Mouse (Mus musculus) activated CD4-positive, CD25-positive, alpha-beta regulatory T cell, adult 4 months (primary cell): ENCODE measurements around the gene Lcn2. TPM values are rescaled to one million over a fixed set of nuclear protein-coding genes. Genes with fewer than 3 reads are reported as not detected.
A peak's percentile ranks its signal among the peaks of the same experiment; 100 is the strongest.

Experiments used
- ATAC-seq: one replicate; pipeline ENCODE4 v1.8.0; 2017
- polyA plus RNA-seq, 2 experiments: library from polyadenylated mRNA; unstranded; fragments of 100-300 nt; shearing (Covaris generic); gene quantifications; one replicate each; pipeline ENCODE4 v1.2.1; 2017

Lcn2 gene
- polyA plus RNA-seq, 2 experiments from 2014 or later = not detected

DNA sequence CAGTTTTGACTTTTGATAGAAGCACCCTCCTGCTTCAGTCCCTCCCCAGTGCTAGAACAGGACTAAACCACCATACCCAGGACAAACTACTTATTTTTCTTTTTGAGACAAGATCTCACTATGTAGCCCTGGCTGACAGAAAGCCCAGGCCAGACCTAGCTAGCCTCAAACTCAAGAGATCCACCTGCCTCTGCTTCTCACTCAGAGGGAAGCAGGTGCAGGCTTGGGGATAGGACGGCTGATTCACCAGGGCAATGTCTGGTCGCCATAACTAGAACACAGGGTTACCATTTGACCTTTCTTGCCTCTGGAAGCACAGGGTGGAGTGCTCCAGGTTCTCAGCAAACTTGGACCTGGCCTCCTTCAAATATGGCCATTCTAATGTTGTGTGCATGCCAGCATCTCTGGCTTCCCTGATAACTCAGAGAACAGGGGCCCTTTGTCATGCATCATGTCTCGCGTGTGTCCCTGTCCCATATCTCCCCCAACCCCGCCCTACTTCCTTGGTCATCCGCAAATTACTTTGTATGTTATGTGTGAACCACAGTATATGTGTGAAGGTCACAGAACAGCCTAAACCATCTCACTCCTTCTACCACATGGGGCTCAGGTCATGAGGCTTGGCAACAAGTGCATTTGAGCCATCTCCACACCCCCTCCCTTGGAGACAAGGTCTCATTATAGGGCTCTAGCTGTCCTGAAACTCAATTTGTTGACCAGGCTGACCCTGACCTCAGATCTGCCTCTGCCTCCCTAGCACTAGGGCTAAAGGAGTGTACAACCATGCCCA is 24.9 kb upstream of the Lcn2 start:
- ATAC-seq = no peak

DNA sequence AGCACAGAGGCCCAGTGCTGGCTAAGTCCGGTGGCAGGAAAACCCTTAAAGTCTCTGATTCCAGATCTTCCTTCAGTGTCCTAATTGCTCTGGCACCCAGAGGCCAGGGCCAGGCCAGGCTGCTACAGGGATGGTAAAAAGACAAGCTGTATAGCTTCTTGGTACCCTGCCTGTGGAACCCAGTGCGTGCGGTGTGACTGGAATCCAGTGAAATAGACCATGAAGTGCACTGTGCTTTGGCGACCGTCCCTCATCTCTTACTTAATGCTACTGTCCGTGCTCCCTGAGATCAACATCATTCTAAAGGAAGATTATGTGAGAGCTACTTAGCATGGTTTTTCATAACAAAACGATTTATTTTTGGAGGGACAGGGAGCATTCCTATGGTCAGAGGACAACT is 23.4 kb upstream of the Lcn2 start:
- ATAC-seq = no peak

GRCm38 (mm10) chr2:32408429-32409424 is 20.7 kb upstream of the Lcn2 start:
- no peak for ATAC-seq

- ATAC-seq = no peak
Measured at GRCm38 (mm10) chr2:32407144-32407824, 19.2 kb upstream of the Lcn2 start.

DNA sequence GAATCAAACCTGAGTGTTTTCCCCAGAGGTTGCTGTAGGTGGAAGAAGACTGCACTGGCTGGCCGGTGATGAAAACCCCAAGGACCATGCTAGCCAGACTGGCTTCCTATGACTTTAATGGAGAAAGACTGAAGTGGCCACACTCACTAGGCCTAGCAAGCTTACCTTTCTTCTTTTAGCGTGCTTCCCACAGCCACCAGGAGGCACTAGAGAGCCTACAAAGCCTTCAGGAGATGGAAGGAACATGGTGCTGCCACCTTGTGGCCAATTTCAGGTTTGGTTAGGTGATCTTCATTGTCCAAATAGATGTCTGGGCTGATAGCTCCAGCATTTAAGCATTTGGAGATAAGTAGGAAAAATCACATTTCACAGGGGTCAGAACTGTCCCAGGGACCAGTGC is 16.6 kb upstream of the Lcn2 start:
- peak; percentile 78 for ATAC-seq

DNA sequence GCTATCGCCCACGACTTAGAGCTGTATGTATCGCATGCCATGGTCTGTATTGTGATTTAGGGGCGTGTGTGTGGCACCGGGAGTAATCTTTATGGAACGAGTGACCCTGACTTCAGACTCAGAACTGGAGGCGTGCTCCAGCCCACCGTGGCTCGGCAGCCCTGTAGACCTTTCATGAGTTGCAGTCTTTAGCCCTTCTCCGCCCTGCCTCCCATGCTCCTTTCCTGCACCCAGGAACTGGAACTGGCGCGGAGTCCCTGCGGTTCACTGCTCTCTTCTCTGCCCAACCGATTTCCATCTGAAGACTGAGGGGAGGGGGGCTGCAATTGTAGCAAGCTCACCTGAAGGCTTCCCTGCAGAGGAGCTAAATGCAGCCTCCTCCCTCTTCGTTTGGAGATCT is 8.6 kb upstream of the Lcn2 start:
- no peak for ATAC-seq

DNA sequence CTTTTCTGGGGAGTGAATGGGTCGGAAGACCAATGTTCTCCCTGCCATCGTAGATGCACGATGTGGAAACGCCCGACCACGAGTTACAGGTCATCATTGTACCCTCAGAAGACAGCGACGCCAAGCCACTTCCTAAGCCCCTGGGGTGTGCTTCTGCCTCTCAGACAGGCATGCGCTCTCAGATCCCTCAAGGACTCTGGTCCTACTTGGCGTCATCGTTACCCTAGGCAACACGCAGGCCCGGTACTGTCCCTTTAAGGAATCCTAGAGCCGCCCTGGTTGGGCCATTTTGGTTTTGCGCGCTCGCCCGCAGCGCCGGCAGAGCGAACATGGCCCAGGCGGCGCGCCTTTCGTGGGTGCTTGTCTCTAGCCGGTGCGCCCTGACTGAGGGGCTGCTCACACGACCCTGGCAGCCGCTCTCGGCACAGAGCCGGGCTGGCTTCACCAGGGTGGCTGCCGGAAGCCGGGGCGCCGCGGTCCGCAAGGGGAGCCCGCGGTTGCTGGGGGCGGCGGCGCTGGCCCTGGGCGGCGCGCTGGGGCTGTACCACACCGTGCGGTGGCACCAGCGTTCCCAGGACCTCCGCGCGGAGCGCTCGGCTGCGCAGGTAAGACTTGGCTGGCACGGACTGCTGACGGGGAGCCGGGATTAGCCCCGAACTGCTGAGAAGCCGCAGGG is 8.0 kb upstream of the Lcn2 start:
- peak; percentile 90 for ATAC-seq

DNA sequence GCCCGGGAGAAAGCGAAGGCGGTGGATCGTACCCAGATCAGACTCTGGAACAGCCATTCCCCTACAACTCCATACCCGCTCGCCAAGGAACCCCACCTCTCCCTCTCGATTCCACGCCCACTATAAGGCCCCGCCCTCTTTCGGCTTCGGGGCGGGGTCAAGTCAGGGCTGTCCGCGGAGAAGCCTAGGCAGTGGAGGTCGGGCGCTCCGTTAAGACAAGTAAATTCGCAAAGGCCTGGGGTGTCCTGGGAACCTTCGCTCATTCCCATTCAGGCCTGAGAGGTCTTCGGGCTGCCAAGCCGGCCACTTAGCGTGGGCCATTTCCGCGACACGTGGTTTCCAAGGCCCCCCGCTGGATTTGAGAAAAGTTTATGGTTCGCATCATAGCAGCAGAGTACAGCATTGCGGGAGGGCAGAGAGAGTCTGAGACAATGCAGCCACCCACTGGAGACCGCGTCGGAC is 7.5 kb upstream of the Lcn2 start, which contains the start of gene Ptges2:
Gene Ptges2 (plus strand): TSS at position 413 of the 462 bp plus-strand sequence.
- peak; percentile 67 for ATAC-seq

- no peak for ATAC-seq
Measured at GRCm38 (mm10) chr2:32394973-32395372, 6.9 kb upstream of the Lcn2 start.

DNA sequence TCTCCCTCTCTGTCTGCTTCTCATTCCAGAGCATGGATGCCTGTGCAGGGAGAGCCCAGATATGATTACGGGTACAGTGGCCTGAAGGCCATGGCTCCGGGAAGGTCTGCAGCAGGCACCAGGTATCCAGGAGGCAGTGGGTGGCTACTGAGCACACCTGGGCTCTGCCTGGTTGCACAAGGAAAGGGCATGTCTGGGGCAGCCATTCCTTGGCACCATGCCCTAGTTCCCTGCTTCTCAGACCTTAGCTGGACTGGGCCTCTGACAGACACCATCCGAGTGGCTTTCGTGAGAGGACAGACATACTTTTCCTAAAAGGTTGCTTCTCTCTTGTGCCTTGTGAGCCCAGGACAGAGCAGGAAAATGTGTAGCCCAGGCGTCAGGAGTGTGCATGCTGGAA is 4.0 kb upstream of the Lcn2 start:
- ATAC-seq = no peak

DNA sequence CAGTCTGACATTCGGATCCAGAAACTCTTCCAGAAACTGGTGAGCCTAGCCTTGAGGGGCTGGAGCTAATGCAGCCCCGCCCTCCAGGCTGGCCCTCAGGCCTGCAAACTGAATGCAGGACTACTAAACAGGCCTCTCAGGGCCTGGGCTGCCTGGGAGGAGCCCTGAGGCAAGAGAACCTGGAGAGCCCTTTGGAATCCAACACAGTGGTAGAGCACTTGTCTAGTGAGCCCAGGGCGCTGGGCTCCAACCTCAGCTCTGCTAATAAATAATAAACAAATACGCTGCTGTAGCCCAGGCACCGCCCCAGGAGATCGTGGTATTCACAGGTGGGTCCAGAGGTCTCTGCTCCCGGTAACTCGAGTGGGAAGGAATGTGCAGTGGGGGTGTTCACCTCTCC is 2.8 kb upstream of the Lcn2 start:
- ATAC-seq = no peak

DNA sequence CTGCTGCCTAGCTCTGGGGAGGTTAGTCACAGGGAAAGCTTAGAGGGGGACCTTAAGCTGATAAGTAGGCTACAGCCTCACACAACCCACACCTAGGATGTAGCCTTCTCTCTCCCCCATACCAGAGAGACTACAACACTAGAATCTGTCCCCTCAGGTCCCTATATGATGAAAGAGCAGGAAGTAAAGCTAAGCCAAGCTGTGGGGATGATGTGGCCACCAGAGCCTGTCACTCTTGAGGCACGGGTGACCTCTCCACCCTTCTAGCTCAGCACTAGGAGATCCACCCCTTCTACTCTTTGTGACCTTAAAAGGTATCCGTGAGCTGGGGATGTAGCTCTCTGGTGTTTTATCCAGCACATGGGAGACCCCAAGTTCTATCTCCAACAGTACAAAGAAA is 1.1 kb upstream of the Lcn2 start:
- no peak for ATAC-seq

DNA sequence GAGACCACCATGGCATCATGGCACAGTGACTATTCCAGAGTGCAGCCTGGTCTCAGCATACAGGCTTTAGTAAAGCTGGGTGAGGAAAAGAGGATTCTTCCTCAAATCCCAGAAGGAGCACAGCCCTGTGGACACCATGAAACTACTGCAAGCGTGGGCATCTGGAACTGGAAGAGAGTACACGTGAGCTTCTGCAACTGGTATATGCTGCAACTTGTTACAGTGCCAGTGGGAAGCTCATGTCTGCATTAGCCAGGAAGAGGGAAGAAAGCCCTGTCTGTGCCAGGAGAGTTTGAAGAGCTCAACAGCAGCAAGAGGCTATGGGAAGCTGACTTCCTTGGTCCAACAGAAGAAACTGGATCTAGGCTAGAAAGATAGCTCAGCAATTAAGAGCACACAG is 5.4 kb downstream of the Lcn2 start:
- no peak for ATAC-seq

GRCm38 (mm10) chr2:32381775-32382223 is 6.3 kb downstream of the Lcn2 start, which contains the start of gene 1110008P14Rik:
TSS of gene 1110008P14Rik (minus strand) at chr2:32381938.
- peak; percentile 92 for ATAC-seq

GRCm38 (mm10) chr2:32381141-32381774 is 6.8 kb downstream of the Lcn2 start:
- ATAC-seq = no peak

- no peak for ATAC-seq
Measured at GRCm38 (mm10) chr2:32380001-32380500, 8.0 kb downstream of the Lcn2 start.

- no peak for ATAC-seq
Measured at GRCm38 (mm10) chr2:32376963-32377362, 11.1 kb downstream of the Lcn2 start.

DNA sequence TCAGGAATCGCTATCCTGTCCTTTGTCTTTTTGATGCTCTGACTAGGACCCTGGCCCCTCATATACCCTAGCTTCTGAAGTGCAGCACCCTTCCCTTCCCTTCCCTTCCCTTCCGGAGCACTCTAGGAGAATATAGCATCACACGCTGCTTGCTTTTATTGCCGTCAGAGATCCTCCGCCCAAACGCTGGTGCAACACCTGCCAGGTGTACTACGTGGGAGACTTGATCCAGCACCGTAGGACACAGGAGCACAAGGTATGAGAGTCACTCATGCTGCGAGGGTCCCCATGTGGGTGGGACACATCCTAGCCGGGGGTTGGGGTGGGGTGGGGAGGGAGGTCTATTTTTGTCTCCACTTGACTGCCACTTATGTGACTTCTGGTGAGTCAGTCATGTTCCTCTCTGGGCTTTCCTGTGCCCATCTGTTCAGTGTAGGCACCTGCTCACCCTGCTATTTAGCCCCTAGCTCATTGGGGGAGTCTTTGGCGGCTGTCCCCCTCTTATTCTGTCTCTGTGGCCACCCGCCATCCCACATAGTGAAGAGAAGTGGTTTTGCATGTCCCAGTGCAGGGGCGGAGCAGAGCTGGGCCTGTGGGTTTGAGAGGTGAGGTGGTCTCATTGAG is 12.6 kb downstream of the Lcn2 start:
- no peak for ATAC-seq

- no peak for ATAC-seq
Measured at GRCm38 (mm10) chr2:32374191-32374590, 13.9 kb downstream of the Lcn2 start.

DNA sequence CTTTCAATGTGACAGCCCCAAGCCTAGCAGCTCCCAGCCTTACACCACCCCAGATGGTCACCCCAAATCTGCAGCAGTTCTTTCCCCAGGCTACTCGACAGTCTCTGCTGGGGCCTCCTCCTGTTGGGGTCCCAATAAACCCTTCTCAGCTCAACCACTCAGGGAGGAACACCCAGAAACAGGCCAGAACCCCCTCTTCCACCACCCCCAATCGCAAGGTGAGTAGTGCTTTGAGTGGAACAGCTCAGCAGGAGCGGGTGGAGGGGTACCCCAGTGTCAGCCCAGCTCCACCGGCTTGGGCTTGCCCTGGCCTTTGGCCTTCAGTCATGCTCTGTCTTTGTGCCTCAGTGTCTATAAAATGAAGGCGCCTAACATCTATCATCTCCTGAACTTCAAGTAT is 20.7 kb downstream of the Lcn2 start:
- ATAC-seq = no peak

- no peak for ATAC-seq
Measured at GRCm38 (mm10) chr2:32364121-32364520, 23.9 kb downstream of the Lcn2 start.
